Mouse (Mus musculus) lung, embryonic 15.5 days (tissue): ENCODE data around the gene Klhdc7b. TPM values are rescaled to one million over a fixed set of nuclear protein-coding genes. Genes with fewer than 3 reads are reported as not detected.
A peak's percentile ranks its signal among the peaks of the same experiment; 100 is the strongest.

Experiments
- ATAC-seq: fragments of 200-750 bp; cut with Nextera tagmentation; 2 replicates; pipeline ENCODE4 v1.8.0; 2017; ENCODE audit warnings: moderate number of reproducible peaks, borderline replicate concordance; ENCODE audit not compliant: low FRiP score, low TSS enrichment; ENCODE audit errors: extremely low read depth
- H3K27ac ChIP-seq: fragments of 300-500 bp; sonication (generic); 2 replicates; pipeline ENCODE4 v1.5.1; 2015; ENCODE audit warnings: moderate library complexity, mild to moderate bottlenecking, inconsistent platforms
- H3K27me3 ChIP-seq: fragments of 300-500 bp; sonication (generic); 2 replicates; pipeline ENCODE4 v1.6.1; 2015; ENCODE audit warnings: inconsistent platforms
- H3K36me3 ChIP-seq: fragments of 300-500 bp; sonication (generic); 2 replicates; pipeline ENCODE4 v1.6.1; 2015; ENCODE audit warnings: inconsistent platforms
- H3K4me1 ChIP-seq: fragments of 300-500 bp; sonication (generic); 2 replicates; pipeline ENCODE4 v1.6.1; 2015; ENCODE audit warnings: inconsistent platforms
- H3K4me2 ChIP-seq: fragments of 300-500 bp; sonication (generic); 2 replicates; pipeline ENCODE4 v1.6.1; 2015; ENCODE audit warnings: inconsistent platforms, mild to moderate bottlenecking, moderate library complexity
- H3K4me3 ChIP-seq: fragments of 300-500 bp; sonication (generic); 2 replicates; pipeline ENCODE4 v1.5.1; 2015; ENCODE audit warnings: mild to moderate bottlenecking, inconsistent platforms
- H3K9ac ChIP-seq: fragments of 300-500 bp; sonication (generic); 2 replicates; pipeline ENCODE4 v1.6.1; 2015; ENCODE audit warnings: inconsistent platforms
- H3K9me3 ChIP-seq: fragments of 300-500 bp; sonication (generic); 2 replicates; pipeline ENCODE4 v1.6.1; 2016; ENCODE audit warnings: inconsistent platforms
- WGBS: fragments of 180-500 bp; shearing (Covaris S2); methylation state at CpG from one replicate; pipeline ENCODE4 v1.1.7; 2015; 5-methylcytosine and 5-hydroxymethylcytosine counted together
- polyA plus RNA-seq: library from polyadenylated mRNA; unstranded; fragments of >200 nt; fragmentation: Nextera tagmentation; extraction: Ambion mirVana; gene quantifications from 2 replicates; pipeline ENCODE4 v1.2.1, GENCODE M21; 2015

The Klhdc7b gene
- polyA plus RNA-seq, 1 experiment from 2014 or later, result not detected

DNA sequence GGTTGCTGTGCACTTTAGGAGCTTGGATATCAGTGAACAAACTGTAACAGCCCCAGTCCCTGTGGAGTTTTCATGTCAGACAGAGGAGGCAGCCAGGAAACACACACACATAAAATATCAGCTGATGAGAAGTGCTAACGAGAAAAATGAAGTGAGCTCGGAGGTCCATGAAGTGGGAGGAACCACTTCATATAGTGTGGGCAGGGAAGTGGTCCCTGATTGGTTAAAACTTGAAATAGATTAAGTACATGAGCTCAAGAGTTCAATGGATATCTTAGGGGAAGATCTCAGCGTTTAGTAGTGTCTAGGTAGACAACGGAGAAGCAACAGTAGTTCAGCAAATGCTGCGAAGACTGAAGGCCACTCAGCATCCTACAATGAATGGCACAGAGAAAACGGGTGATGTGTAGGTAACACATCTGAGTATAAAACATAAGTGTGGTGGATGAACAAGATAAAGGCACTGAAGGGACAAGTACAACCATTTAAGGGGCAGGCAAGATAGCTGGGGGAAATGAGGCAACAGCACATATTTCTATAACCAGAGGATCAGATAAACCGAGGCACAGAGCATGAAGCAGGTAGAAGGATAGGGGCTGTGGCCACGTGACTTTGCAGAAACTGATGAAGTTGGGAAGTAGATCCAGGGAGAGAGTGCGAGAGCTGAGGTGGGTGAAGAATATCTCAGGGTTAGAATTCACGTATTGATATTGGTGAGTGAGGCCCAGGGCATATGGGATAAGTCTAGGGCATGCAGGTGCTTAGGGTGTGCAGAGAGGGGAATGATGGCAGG is 20.3 kb downstream of the Klhdc7b start:
- Histone ChIP-seq H3K27me3 (no peaks in the 10 kb centered on the region), H3K4me1 (no peaks in the 10 kb centered on the region), H3K4me3 (no peak overlapping the region), H3K36me3 (no peaks in the 10 kb centered on the region), H3K9me3 (no peaks in the 10 kb centered on the region; the same call in 1 of the 2 replicates), H3K27ac (no peak overlapping the region), H3K4me2 (no peak overlapping the region), H3K9ac (no peak overlapping the region)
- WGBS, result 73% methylated on average over 10 of the region's 10 CpGs
- ATAC-seq, result no peak

DNA sequence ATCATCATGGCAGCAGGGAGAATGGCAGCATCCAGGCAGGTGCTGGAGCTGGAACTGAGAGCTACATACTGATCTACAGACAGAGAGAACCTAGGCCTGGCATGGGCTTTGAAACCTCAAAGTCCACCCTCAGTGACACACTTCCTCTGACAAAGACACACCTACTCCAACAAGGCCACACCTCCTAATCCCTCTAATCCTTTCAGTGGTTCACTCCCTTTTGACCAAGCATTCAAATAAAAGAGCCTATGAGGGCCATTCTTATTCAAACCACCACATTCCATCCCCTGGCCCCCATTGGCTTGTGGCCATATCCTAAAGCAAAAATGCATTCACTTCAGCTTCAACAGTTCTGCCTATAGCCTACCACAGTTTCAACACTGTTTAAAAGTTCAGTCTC is 22.0 kb downstream of the Klhdc7b start:
- no peaks in the 10 kb centered on the region for H3K27me3 ChIP-seq
- no peak overlapping the region for H3K4me2 ChIP-seq
- H3K27ac ChIP-seq, result no peak overlapping the region
- H3K9ac ChIP-seq, result no peak overlapping the region
- no peak overlapping the region for H3K4me3 ChIP-seq
- H3K9me3 ChIP-seq, result no peaks in the 10 kb centered on the region; the same call in 1 of the 2 replicates
- H3K4me1 ChIP-seq, result no peaks in the 10 kb centered on the region
- H3K36me3 ChIP-seq, result no peaks in the 10 kb centered on the region
- ATAC-seq, result no peak

DNA sequence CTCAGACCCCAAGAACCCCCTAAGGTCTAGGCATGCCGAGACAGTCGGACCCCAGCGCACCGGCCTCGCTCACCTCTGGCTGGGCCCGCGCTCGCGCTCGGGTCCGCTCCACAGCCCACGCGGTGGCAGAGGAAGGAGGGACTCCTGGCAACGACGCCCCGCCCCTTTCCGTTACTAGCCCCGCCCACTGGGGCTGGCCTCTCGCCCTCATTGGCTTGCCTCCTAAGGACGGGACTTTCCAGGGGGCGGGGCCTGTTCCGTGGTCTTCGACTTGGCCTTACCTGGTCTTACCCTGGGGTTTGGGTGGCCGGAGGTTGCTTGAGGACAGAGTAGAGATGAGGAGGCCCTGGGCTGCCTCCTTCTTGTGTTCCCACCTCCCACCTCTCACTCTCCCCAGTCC is 25.4 kb downstream of the Klhdc7b start, which contains the start of gene Syce3:
TSS of gene Syce3 (minus strand) at position 386 of the 400 bp plus-strand sequence.
- no peak within 1 kb of the TSS for H3K9ac ChIP-seq
- no peaks in the 10 kb centered on the region for H3K36me3 ChIP-seq
- no peak within 1 kb of the TSS for H3K27ac ChIP-seq
- 82% methylated on average over 24 of the region's 24 CpGs for WGBS
- no peaks in the 10 kb centered on the region; the same call in 1 of the 2 replicates for H3K9me3 ChIP-seq
- no peaks in the 10 kb centered on the region for H3K4me1 ChIP-seq
- no peaks in the 10 kb centered on the region for H3K27me3 ChIP-seq
- no peak within 1 kb of the TSS for H3K4me2 ChIP-seq
- no peak for ATAC-seq
- H3K4me3 ChIP-seq, result no peak within 1 kb of the TSS

DNA sequence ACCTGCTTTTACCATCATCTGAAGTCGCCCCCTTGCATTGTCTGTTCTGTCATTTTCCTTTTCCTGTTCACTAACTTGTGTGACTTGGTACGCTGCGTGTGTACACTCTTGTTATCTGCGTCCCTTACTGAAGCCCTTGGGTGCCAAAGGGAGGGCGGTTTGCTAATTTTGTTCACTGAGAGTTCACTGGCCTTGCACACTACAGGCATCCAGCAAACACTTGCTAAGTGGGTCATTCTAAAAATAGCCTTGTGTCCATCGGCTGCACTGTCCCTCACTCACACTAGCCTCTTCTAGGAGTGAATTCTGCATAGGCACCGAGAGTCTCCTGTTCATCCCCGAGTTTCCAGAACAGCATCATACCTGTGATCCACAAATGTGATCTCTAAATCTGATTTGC is 30.6 kb downstream of the Klhdc7b start:
- Histone ChIP-seq H3K27me3 (no peaks in the 10 kb centered on the region), H3K4me3 (no peak overlapping the region), H3K36me3 (no peaks in the 10 kb centered on the region), H3K9ac (no peak overlapping the region), H3K4me2 (no peak overlapping the region), H3K9me3 (no peaks in the 10 kb centered on the region), H3K4me1 (no peaks in the 10 kb centered on the region), H3K27ac (no peak overlapping the region)
- ATAC-seq, result no peak
- WGBS, result 82% methylated on average over 8 of the region's 8 CpGs

DNA sequence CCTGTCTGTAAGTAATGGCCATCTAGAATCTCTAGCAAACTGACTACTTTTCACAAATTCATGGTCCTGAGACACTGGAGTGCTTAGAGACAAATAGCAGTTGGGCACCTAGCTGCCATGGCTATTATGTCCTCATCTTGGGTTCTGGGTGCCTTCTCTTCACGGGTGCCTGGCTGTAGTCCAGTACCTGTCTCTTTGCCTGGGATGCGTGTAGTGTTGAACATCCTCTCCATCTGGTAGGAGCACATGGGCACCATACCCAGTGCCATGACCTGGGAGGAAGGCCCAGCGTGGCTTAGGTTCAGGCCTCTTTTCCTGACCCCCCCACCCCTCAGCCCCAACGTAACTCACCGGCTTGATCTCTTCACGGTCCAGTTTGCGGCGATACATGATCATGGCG is 37.2 kb downstream of the Klhdc7b start:
- Histone ChIP-seq H3K27me3 (no peaks in the 10 kb centered on the region), H3K4me1 (no peaks in the 10 kb centered on the region), H3K9me3 (no peaks in the 10 kb centered on the region), H3K36me3 (peaks cover 11% of the 10 kb centered on the region), H3K9ac (no peak overlapping the region), H3K4me2 (no peak overlapping the region), H3K4me3 (no peak overlapping the region), H3K27ac (no peak overlapping the region)
- WGBS, result 93% methylated on average over 9 of the region's 9 CpGs
- no peak for ATAC-seq

DNA sequence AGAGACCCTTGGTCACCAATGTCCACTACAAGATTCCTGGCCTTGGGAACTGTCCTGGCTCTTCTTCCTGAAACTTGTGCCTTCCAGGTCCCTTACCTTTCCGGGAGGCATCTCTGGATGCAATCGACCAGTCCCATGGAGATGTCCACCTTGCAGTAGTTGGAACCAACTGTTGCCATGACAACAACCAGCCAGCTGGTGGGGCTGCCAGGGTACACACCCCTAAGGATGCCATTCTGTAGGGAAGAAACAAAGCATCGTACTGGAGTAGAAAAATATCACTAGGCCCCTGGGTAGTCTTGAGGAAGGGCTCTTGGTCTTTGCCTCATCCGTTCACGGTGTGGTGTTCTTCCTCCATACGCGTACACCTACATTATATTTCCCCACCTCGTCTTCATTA is 39.9 kb downstream of the Klhdc7b start:
- H3K27me3 ChIP-seq, result no peaks in the 10 kb centered on the region
- peaks cover 20% of the 10 kb centered on the region for H3K36me3 ChIP-seq
- ATAC-seq, result no peak
- no peak overlapping the region for H3K4me3 ChIP-seq
- peaks cover 8% of the 10 kb centered on the region for H3K4me1 ChIP-seq
- 80% methylated on average over 8 of the region's 8 CpGs for WGBS
- no peak overlapping the region for H3K27ac ChIP-seq
- H3K9me3 ChIP-seq, result no peaks in the 10 kb centered on the region
- H3K4me2 ChIP-seq, result no peak overlapping the region
- H3K9ac ChIP-seq, result no peak overlapping the region

DNA sequence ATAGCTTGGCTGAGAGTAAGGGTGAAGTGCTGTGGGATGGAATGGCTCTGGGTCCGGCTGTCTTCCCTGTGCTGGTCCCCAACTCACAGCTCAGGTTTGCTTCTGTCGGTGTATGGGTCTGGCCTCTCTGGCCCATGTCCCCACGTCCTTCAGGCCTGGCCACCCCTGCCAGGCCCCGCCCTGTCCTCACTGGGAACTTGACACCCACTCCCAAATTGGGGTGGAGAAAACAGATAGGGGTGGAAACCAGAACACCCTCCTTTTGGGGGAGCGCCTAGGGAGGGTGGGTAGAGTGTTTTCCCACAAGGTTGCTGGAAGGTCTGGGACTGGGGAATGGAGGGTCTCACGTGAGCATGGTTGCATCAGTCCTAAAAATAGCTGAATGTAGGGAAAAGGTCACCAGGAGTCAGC is 41.0 kb downstream of the Klhdc7b start, which contains the start of gene Cpt1b:
TSS of gene Cpt1b (minus strand) at position 153 of the 411 bp plus-strand sequence.
- no peak within 1 kb of the TSS for H3K4me2 ChIP-seq
- H3K27me3 ChIP-seq, result no peaks in the 10 kb centered on the region
- H3K27ac ChIP-seq, result no peak within 1 kb of the TSS
- H3K36me3 ChIP-seq, result peaks cover 20% of the 10 kb centered on the region
- no peak within 1 kb of the TSS for H3K9ac ChIP-seq
- 42% methylated on average over 6 of the region's 6 CpGs for WGBS
- no peak within 1 kb of the TSS for H3K4me3 ChIP-seq
- H3K9me3 ChIP-seq, result no peaks in the 10 kb centered on the region
- no peak for ATAC-seq
- H3K4me1 ChIP-seq, result peaks cover 13% of the 10 kb centered on the region

DNA sequence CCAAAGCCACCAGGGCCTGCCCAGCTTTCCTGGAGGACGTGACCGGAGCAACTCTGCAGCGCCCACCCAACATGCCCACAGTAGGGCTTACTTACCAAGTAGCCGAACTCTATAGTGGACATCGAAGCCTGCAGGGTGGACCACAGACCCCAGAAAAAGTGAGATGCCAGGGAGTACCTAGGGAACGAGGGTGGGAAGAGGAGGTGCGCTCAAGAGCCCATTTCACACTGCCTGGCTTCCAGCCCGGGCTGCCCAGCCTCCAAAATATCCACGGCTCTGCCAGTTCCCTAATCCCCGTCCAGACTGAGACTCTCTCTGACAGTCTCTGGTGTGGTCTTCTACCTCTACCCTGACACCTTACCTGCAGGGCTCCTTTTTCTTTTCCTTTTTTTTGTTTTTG is 42.0 kb downstream of the Klhdc7b start:
- H3K9me3 ChIP-seq, result no peaks in the 10 kb centered on the region
- H3K27ac ChIP-seq, result no peak overlapping the region
- peaks cover 13% of the 10 kb centered on the region for H3K4me1 ChIP-seq
- no peaks in the 10 kb centered on the region for H3K27me3 ChIP-seq
- H3K9ac ChIP-seq, result no peak overlapping the region
- H3K4me3 ChIP-seq, result no peak overlapping the region
- no peak overlapping the region for H3K4me2 ChIP-seq
- no peak for ATAC-seq
- H3K36me3 ChIP-seq, result peaks cover 20% of the 10 kb centered on the region
- 90% methylated on average over 10 of the region's 10 CpGs for WGBS

DNA sequence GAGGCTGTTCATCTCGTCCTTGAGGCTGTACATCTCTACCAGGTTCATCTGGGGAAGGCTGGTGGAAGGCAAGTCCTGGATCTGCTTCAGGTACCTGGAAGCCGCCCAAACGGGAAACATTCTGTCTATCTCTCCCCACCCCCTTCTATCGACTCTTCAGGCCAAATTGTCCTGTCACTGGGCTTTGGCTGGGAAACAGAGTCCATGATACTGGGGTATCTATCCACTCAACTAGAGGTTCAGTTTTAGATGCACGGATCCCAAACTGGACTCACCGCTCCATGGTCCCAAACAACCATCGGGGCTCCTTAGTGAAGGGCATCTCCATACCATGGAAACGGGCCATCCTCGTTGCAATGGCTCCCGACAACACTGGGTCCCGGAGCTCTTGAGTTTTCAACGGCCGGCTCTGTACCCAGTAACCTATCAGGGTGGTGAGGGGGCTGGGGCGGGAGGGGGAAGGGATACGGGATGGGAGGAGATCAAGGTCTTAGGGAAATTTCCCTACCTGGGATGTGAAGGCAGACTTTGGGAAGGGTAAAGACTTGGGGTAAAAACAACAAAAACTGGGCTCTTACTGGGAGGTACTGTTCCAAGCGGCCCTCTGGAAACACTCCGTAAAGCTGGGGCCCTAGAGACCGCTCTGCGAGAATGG is 43.5 kb downstream of the Klhdc7b start:
- peaks cover 20% of the 10 kb centered on the region for H3K36me3 ChIP-seq
- no peak for ATAC-seq
- 78% methylated on average over 19 of the region's 19 CpGs for whole genome bisulfite sequencing
- no peaks in the 10 kb centered on the region for H3K9me3 ChIP-seq
- H3K4me1 ChIP-seq, result peaks cover 13% of the 10 kb centered on the region
- H3K9ac ChIP-seq, result no peak overlapping the region; the same call in 1 of the 2 replicates
- no peak overlapping the region for H3K27ac ChIP-seq
- H3K4me2 ChIP-seq, result peak overlapping the region; percentile 88
- peak overlapping the region; percentile 77 for H3K4me3 ChIP-seq
- H3K27me3 ChIP-seq, result no peaks in the 10 kb centered on the region

DNA sequence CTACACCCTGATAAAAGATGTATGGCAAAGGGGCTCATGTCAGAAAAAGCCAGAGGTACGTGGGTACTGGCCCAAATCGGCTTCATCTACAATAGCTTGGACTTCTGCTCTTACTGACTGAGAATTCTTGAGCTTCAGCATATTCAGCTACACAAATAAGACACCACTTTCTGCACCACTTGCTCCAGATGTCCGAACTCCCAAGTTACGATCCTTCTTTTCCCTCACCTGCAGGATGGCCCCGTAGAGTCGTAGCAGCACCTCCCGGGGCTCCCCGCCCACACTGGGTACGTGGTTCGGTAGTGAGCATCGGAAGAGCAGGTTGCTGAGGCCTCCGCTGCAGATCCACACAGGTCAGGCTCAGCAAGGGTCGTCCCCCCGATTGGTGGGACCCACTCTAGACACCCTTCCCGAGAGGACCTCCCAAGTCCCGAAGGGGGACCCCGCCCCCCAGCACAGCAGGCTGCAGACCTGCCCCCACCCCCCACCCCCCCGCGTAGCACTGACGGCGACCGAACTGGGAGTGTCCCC is 44.2 kb downstream of the Klhdc7b start:
- Histone ChIP-seq H3K4me1 (peaks cover 13% of the 10 kb centered on the region), H3K27ac (peak overlapping the region; percentile 97), H3K27me3 (no peaks in the 10 kb centered on the region), H3K9ac (peak overlapping the region; percentile 78), H3K4me3 (peak overlapping the region; percentile 77), H3K4me2 (peak overlapping the region; percentile 88), H3K36me3 (peaks cover 20% of the 10 kb centered on the region), H3K9me3 (no peaks in the 10 kb centered on the region)
- 5% methylated on average over 21 of the region's 22 CpGs for WGBS
- ATAC-seq, result peak; percentile 60

DNA sequence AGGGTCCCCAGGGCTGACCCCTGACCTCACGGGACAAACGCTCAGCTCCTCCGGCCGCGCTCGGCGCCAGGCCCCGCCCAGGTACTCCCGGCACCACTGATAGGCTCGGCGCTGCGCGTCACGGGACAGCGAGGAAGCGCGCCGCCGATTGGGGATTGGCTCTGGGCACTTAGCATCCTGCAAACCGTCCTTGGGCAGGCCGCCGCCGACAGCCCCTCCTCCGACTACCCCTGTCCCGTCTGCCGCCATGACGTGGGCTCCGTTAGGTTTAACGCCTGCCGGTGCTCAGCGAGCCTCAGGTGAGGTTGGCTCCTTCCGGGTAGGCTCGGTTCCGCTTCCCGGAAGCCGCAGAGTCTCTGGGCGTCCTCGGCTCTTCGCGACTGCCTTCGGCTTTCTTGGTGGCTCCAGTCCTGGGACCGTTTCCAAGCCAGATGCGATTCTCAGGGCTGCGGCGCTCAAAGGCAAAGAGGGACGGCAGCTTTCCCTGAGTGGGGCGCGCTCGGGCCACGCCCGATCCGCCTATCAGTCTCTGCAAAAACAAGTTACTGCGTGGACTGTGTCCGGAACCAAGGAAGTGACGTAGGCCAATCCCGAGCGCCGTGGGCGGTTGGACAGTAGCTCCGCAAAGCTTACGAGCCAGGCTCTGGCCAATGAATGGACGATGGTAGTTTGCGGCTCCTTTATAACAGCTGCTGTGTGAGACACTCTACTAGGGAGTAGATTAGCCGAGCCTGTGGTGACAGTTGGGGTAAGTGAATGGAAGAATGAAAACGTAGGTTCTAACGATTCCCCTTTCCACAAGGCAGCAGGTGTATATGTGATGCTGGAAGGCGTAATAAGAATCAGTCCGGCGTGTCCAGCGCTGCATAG is 44.9 kb downstream of the Klhdc7b start, which contains the start of the genes C730034F03Rik, Gm44502 and Chkb:
TSS of gene C730034F03Rik (plus strand) at position 238 of the 870 bp plus-strand sequence.
TSS of gene Gm44502 (minus strand) at position 345 of the 870 bp plus-strand sequence.
TSS of gene Chkb (minus strand) at position 557 of the 870 bp plus-strand sequence.
- peak within 1 kb of the TSS; percentile 97 for H3K27ac ChIP-seq
- peak; percentile 94 for ATAC-seq
- H3K9ac ChIP-seq, result peak within 1 kb of the TSS; percentile 78
- H3K27me3 ChIP-seq, result no peaks in the 10 kb centered on the region
- H3K36me3 ChIP-seq, result peaks cover 20% of the 10 kb centered on the region
- H3K4me2 ChIP-seq, result peak within 1 kb of the TSS; percentile 88
- peak within 1 kb of the TSS; percentile 77 for H3K4me3 ChIP-seq
- WGBS, result under 1% methylated on average over 70 of the region's 70 CpGs
- H3K4me1 ChIP-seq, result peaks cover 13% of the 10 kb centered on the region
- no peaks in the 10 kb centered on the region for H3K9me3 ChIP-seq
